Mouse (Mus musculus): Measurements from ENCODE around the gene Camkmt.

DNA sequence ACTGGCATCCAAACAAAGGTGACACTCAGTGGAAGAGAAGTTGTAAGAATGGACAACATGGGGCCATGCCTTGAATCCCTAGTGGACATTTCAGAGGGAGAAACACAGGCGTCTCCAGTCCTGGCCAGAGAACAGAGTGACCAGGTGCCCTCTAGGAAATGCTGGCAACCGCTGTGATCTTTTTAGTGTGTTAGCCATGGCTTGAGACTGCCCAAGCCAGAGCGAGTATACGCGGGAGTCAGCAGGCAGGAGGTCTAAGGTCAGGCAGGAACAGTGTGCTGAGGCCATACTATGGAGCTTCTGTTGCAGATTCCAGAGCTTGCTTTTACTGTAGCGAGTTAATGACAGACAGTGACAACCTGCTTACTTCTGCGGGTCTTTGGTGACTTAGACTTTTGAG is 270.7 kb downstream of the Camkmt start:
- TF ChIP-seq MXI1 (IDR thresholded peaks at IDR 0.05; ENCODE audit: low read depth, low read length), result no peak
- TF ChIP-seq E2F4 (IDR thresholded peaks at IDR 0.05; ENCODE audit: borderline replicate concordance, low read depth, low read length), result no peak
- TF ChIP-seq CTCF (IDR thresholded peaks at IDR 0.05 in 2 of 3, conservative IDR thresholded peaks at IDR 0.05 in 1 of 3; ENCODE audit: control insufficient read depth in 1 of 3, insufficient read depth in 1 of 3, low read depth in 2 of 3, low read length in 3 of 3, poor library complexity in 1 of 3, severe bottlenecking in 1 of 3), result no peak
- no peak for TF ChIP-seq POLR2A (IDR thresholded peaks at IDR 0.05; ENCODE audit: control insufficient read depth in 1 of 2, insufficient read depth in 1 of 2, low read depth in 1 of 2, low read length in 2 of 2, poor library complexity in 1 of 2)
- no peak for TF ChIP-seq NRF1 (IDR thresholded peaks at IDR 0.05; ENCODE audit: insufficient read depth, low read depth, low read length, poor library complexity, severe bottlenecking)
